Mouse (Mus musculus) forebrain, postnatal 0 days (tissue): ENCODE measurements around the gene Scyl2. TPM values are rescaled to one million over a fixed set of nuclear protein-coding genes. Genes with fewer than 3 reads are reported as not detected.

Experiments
- ATAC-seq: fragments of 200-750 bp; cut with Nextera tagmentation; 2 replicates; pipeline ENCODE4 v1.8.0; 2017; ENCODE audit warnings: mild to moderate bottlenecking, moderate library complexity
- DNase-seq: peaks from one replicate; pipeline ENCODE4 v3.0.0-alpha.2; 2015
- H3K27ac ChIP-seq: fragments of 300-500 bp; sonication (generic); 2 replicates; pipeline ENCODE4 v1.5.1; 2014; ENCODE audit warnings: low read depth, mild to moderate bottlenecking, antibody characterized with exemption, low read length, moderate library complexity, mixed read lengths
- H3K27me3 ChIP-seq: fragments of 300-500 bp; sonication (generic); 2 replicates; pipeline ENCODE4 v1.6.1; 2014; ENCODE audit warnings: mild to moderate bottlenecking, low read length, mixed read lengths; ENCODE audit not compliant: insufficient read depth
- H3K36me3 ChIP-seq: fragments of 300-500 bp; sonication (generic); 2 replicates; pipeline ENCODE4 v1.6.1; 2014; ENCODE audit warnings: mild to moderate bottlenecking, moderate library complexity; ENCODE audit not compliant: insufficient read depth
- H3K4me1 ChIP-seq: fragments of 300-500 bp; sonication (generic); 2 replicates; pipeline ENCODE4 v1.6.1; 2014; ENCODE audit warnings: antibody characterized with exemption; ENCODE audit not compliant: insufficient read depth
- H3K4me2 ChIP-seq: fragments of 300-500 bp; sonication (generic); 2 replicates; pipeline ENCODE4 v1.6.1; 2014; ENCODE audit warnings: low read depth, mild to moderate bottlenecking, moderate library complexity
- H3K4me3 ChIP-seq: fragments of 300-500 bp; sonication (generic); 2 replicates; pipeline ENCODE4 v1.5.1; 2014; ENCODE audit warnings: low read depth, low read length, mixed read lengths
- H3K9ac ChIP-seq: fragments of 300-500 bp; sonication (generic); 2 replicates; pipeline ENCODE4 v1.6.1; 2014; ENCODE audit warnings: mild to moderate bottlenecking
- H3K9me3 ChIP-seq: fragments of 300-500 bp; sonication (generic); 2 replicates; pipeline ENCODE4 v1.6.1; 2016; ENCODE audit warnings: low read length
- CTCF ChIP-seq: sonication (generic); IDR thresholded peaks from 2 replicates; pipeline ENCODE4 v1.5.1; 2016; ENCODE audit warnings: antibody characterized with exemption, control low read depth, low read depth
- WGBS: fragments of 180-500 bp; shearing (Covaris S2); extraction: QIAGEN DNeasy Blood & Tissue Kit; methylation state at CpG from one replicate; pipeline ENCODE4 v1.1.7; 2014; 5-methylcytosine and 5-hydroxymethylcytosine counted together
- polyA plus RNA-seq: library from polyadenylated mRNA; unstranded; fragments of >200 nt; fragmentation: Nextera tagmentation; extraction: Ambion mirVana; gene quantifications from 2 replicates; pipeline ENCODE4 v1.2.1, GENCODE M21; 2015
- total RNA-seq: library from RNA; depleted of rRNA; stranded (reverse); fragments of >200 nt; gene quantifications from 2 replicates; pipeline ENCODE4 v1.2.3, GENCODE M21; 2014

Gene Scyl2
- total and polyA plus RNA-seq, 2 experiments from 2014 or later, result 5.9 to 43.9 TPM

DNA sequence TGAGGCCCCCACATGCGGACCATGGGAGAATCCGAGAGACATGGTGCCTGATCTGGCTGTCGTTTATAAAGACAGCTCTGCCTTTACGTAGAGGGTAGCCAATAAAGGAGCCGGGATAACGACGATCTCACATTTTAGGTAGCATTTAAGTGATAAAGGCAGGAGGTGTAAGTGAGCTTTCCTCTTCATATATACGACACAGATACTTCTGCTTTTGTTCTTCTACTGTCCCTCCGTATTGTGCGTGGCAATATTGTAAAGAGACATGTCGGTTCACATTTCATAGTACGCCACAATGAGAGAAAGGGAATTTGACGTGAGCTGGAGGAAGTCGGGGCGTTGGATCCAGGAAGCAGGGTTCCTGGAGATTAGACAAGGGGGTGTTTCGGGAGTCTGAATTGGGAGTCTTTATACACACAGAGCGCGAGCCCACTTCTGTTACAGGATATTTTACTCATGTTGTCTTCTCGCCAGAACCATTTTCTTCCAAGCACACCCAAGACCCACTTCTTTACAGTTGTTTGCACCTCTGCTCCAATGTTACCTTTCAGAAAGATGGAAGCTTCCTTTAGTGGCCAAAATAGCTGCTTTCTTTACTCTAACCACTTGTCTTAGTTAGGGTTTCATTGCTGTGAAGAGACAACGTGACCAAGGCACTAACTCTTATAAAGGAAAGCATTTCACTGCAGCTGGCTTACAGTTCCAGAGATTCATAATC is 9.3 kb upstream of the Scyl2 start:
- 79% methylated on average over 20 of the region's 20 CpGs for WGBS
- H3K9ac ChIP-seq, result no peak overlapping the region
- no peak for TF ChIP-seq CTCF

DNA sequence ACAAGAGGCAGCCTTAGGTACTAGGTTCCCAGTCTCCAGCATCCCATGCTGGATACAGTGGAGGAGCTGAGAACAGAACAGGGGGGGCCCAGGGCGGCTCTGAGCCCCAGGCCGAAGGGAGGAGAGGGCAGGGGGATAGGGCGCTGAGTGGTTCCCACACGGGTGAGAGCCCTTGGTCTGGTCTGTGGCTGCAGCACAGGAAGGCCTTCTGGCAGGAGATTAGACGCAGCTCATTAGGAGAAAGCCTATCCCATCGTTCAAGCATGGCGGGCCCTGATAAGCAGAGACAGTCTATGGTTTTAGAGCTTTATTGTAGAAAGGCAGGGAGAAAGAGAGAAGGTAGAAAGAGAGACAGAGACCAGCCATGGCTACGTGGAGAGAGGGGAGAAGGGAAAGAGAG is 3.9 kb upstream of the Scyl2 start:
- Histone ChIP-seq H3K36me3 (no peaks in the 10 kb centered on the region; the same call in 1 of the 2 replicates), H3K9me3 (no peaks in the 10 kb centered on the region), H3K27me3 (no peaks in the 10 kb centered on the region), H3K4me3 (no peak overlapping the region), H3K9ac (no peak overlapping the region), H3K4me1 (no peaks in the 10 kb centered on the region), H3K4me2 (no peak overlapping the region), H3K27ac (no peak overlapping the region)
- ATAC-seq (no peak), DNase-seq (no peak)
- no peak for TF ChIP-seq CTCF
- 65% methylated on average over 8 of the region's 8 CpGs for WGBS

More for the DNA sequence above, 9.3 kb upstream of the Scyl2 start:
- ATAC-seq (no peak), DNase-seq (no peak)
- no peaks in the 10 kb centered on the region for H3K4me1 ChIP-seq
- no peak overlapping the region for H3K27ac ChIP-seq
- no peaks in the 10 kb centered on the region for H3K27me3 ChIP-seq
- no peak overlapping the region for H3K4me3 ChIP-seq
- H3K9me3 ChIP-seq, result no peaks in the 10 kb centered on the region
- H3K4me2 ChIP-seq, result no peak overlapping the region
- no peaks in the 10 kb centered on the region; the same call in 1 of the 2 replicates for H3K36me3 ChIP-seq

DNA sequence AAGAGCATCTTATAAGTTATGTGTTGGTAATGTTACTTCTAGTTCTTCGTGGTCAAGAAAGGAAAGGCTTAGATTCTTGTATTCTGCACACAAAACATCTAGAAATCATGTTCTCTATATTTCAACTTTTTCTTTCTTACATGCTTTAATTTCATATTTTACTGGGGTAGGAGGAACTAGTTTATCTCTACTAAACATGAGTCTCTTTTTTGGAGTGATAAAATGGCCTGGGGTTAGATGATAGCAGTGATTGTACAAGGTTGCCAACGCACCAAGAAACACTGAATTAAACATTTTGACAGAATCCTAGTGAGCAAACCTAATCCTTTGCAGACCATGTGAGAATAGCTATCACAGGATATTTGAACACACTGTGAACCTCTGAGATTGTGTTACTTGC is 1.4 kb upstream of the Scyl2 start:
- Histone ChIP-seq H3K4me1 (peaks cover 10% of the 10 kb centered on the region; the same call in 1 of the 2 replicates), H3K36me3 (no peaks in the 10 kb centered on the region; the same call in none of the 2 replicates), H3K9ac (no peak overlapping the region), H3K27me3 (no peaks in the 10 kb centered on the region), H3K9me3 (no peaks in the 10 kb centered on the region), H3K27ac (no peak overlapping the region), H3K4me3 (no peak overlapping the region), H3K4me2 (no peak overlapping the region)
- 82% methylated on average over 2 of the region's 2 CpGs for WGBS
- DNase-seq (no peak), ATAC-seq (no peak)
- no peak for TF ChIP-seq CTCF

DNA sequence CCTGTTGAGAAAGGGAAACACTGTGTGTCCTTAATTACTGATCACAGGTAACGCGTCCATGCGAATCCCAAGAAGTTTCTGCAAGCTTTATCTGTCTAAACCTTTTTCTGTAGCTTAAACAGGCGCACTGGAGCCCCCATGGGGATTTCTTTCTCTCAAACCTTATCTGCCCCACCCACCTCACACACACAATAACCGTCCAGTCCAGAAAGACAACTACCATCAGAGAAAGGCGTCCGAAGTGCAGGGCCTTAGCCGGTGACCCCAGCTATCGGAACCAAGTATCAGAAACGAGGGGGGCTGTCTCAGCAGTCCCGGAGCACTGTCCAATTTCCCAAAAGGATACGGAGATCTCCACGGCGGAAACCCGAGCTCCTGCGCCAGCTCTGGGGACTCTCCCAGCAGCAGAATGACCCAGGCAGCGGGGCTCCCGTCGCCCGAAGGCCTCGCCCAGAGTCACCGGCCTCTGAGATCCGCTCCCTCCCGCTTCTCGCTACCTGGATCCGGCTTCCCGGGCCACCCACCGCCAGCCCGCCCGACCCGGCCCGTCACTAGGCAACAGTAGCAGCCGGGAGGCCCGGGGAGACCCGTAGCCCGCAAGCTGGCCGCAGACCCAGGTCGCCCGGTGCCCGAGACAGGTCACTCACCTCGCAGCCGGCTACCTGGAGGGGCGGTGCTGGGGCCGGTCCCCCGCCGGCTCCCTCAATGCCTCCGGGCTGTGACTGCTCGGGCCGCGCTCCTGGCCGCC is 520 bp downstream of the Scyl2 start:
- Histone ChIP-seq H3K27me3 (no peaks in the 10 kb centered on the region), H3K36me3 (no peaks in the 10 kb centered on the region; the same call in 1 of the 2 replicates), H3K9me3 (no peaks in the 10 kb centered on the region), H3K27ac (peak overlapping the region; percentile 83), H3K4me2 (peak overlapping the region; percentile 62), H3K4me1 (peaks cover 10% of the 10 kb centered on the region; the same call in 1 of the 2 replicates), H3K4me3 (peak overlapping the region; percentile 100), H3K9ac (peak overlapping the region; percentile 97)
- no peak for TF ChIP-seq CTCF
- DNase-seq, result peak; percentile 30
- WGBS, result 1% methylated on average over 49 of the region's 51 CpGs
- ATAC-seq, result peak; percentile 64

DNA sequence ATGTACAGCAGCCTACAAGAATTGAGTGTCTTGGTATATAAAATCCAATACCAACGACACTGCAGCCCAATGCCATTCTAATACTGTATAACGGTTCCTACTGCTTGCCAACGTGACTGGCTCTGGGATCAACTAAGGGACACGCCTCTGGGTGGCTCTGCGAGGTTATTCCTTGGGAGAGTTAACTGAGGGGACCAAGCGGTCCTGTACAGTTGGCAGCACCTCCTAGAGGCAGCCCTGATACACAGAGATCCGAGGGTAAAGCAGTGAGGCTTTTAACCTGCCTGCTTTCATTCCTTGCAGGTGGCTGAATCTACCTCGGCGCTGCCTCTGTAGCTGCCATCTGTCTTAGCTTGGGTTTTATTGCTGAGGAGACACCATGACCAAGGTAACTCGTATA is 3.1 kb downstream of the Scyl2 start:
- no peak for DNase-seq
- WGBS, result 77% methylated on average over 10 of the region's 10 CpGs
- no peak for TF ChIP-seq CTCF

DNA sequence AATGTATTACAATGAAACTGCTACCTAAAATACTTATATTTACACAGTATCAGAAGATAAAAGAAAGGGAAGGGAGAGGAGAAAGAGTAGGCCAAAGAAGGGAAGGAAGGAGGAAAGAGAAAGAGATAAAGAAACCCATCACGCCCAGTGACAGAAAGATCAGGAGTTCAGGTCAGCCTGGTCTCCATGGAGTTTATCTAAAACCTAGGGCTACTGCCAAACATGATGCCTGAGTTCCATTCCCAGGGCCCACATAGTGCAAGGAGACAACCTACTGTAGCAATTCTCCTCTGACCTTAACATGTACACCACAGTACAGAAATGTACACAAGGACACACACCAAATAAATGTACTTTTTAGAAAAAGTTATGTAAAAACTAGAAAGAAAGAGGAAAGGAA is 3.9 kb downstream of the Scyl2 start:
- no peak for TF ChIP-seq CTCF
- Histone ChIP-seq H3K9ac (no peak overlapping the region), H3K27ac (no peak overlapping the region), H3K4me2 (no peak overlapping the region), H3K36me3 (no peaks in the 10 kb centered on the region; the same call in 1 of the 2 replicates), H3K9me3 (no peaks in the 10 kb centered on the region), H3K27me3 (no peaks in the 10 kb centered on the region), H3K4me1 (peaks cover 10% of the 10 kb centered on the region; the same call in 1 of the 2 replicates), H3K4me3 (no peak overlapping the region)
- no peak for DNase-seq
- 100% methylated on average over 1 of the region's 1 CpGs for WGBS
- ATAC-seq, result no peak

More for the DNA sequence above, 3.1 kb downstream of the Scyl2 start:
- Histone ChIP-seq H3K36me3 (no peaks in the 10 kb centered on the region; the same call in 1 of the 2 replicates), H3K4me1 (peaks cover 10% of the 10 kb centered on the region; the same call in 1 of the 2 replicates), H3K4me3 (no peak overlapping the region), H3K27ac (no peak overlapping the region), H3K9ac (no peak overlapping the region), H3K27me3 (no peaks in the 10 kb centered on the region), H3K9me3 (no peaks in the 10 kb centered on the region), H3K4me2 (no peak overlapping the region)
- no peak for ATAC-seq

DNA sequence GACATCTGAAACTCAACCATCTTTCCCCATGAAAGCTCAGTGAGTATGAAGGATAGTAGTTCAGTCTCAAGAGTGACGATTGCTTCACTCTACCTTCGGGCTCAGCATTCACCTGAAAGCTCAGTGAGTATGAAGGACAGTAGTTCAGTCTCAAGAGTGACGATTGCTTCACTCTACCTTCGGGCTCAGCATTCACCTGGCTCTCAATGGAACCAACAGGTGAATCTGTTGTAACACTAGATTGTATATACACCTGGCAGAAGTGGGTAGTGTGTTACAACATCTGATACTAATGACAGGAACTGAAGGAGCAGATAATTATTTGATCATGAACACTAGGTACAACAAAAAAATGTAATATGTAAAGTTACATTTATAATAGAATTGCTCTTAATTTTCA is 4.4 kb downstream of the Scyl2 start:
- H3K9me3 ChIP-seq, result no peaks in the 10 kb centered on the region
- TF ChIP-seq CTCF, result no peak
- H3K27ac ChIP-seq, result no peak overlapping the region
- H3K36me3 ChIP-seq, result no peaks in the 10 kb centered on the region; the same call in 1 of the 2 replicates
- H3K4me2 ChIP-seq, result no peak overlapping the region
- H3K9ac ChIP-seq, result no peak overlapping the region
- H3K4me3 ChIP-seq, result no peak overlapping the region
- no peak for DNase-seq
- 94% methylated on average over 4 of the region's 4 CpGs for WGBS
- H3K27me3 ChIP-seq, result no peaks in the 10 kb centered on the region
- H3K4me1 ChIP-seq, result peaks cover 10% of the 10 kb centered on the region; the same call in 1 of the 2 replicates
- no peak for ATAC-seq
